Mouse (Mus musculus) layer of hippocampus, adult 9-10 months (tissue): ENCODE results near the gene Fam49a.
"Not testable (repeated sequence)": the region's sequence is repeated elsewhere in the genome, so short reads cannot be mapped to it uniquely, and the experiment has no call there.

Experiments
- DNase-seq: peaks from one replicate; pipeline ENCODE4 v3.0.0; 2022; ENCODE audit warnings: low spot score

Fam49a gene

DNA sequence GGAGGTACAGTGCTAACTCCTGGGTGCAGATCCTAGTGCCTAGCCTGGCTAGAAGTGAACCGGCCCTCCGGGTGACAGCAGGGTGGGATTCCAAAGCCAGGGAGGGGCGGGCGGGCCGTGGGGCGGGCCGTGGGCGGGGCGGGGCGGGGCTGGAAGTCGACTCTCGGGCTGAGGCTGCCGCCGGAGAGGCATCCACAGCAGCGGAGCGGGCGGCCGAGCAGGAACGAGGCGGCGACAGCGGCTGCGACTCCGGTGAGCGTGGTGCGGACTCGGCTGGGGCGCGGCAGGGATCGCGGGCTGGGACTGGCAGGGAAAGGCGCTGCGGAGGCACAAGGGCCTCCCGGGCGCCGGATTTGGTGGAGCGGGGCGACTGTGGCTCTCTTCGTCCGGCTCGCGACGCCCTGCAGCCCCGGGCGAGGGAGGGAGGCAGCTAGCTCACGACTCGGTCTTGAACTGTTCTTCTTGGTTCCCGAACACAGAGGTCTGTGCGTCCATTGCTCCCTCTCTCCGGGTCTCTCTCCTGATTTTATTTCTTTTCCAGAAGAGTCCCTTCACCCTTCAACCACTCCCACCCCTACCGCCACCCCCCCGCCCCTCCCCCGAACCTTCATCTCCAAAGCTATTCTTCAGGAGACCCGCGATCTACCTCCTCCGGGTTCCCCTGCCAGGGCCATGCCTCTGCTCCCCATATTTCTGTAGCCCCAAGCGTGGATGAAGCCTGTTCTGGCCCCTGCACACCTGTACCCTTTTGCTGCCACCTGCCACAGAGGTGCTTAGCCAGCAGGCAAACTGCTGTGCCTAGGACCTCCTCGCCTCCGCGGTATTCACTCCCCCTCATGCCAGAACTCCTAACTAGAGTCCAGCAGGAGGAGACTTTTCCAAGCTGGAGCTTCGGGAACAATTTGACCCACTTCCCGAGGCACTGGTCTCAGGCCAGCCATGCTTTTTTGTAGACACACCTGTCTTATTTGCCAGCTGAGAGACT, at the start of gene Fam49a:
TSS of gene Fam49a (plus strand) at position 153 of the 985 bp plus-strand sequence.
- no peak for DNase-seq

DNA sequence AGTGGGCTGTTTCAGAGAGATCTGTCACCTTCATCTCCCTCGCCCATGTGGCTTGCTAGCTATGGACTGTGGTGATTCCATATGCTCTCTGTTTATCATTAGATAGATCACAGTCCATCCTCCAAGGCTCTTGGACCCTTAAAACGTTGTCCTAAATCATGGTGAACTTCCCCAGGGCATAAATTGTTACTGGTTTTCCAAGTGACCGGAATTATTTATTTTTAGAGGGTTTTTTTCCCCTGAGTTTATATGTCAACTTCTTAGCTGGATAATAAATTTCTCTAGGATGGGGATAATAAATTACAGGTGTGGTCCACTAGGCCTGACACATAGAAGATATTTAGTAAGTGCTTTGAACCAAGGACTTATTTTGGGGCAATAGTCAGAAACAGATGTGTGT, 48.4 kb upstream of the Fam49a start:
- no peak for DNase-seq

DNA sequence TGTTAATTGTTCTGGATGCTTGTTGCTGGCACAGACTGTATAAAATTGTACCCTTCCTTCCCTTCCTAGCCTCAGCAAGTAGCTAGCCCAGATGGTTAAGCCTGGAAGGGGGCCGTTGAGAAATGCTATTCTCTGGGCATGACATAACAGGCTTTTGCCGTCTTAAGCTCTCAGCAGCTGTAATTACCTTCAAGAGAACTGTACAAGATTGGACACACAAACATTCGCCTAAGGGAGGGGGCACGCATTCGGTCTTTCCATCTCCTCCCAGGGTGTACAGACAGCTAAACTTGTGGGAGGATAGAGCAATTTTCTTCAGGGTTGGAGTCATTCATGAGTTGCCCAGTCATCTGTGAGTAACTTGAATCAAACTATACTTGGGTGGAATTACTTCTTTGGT, 43.0 kb upstream of the Fam49a start:
- DNase-seq, result no peak

DNA sequence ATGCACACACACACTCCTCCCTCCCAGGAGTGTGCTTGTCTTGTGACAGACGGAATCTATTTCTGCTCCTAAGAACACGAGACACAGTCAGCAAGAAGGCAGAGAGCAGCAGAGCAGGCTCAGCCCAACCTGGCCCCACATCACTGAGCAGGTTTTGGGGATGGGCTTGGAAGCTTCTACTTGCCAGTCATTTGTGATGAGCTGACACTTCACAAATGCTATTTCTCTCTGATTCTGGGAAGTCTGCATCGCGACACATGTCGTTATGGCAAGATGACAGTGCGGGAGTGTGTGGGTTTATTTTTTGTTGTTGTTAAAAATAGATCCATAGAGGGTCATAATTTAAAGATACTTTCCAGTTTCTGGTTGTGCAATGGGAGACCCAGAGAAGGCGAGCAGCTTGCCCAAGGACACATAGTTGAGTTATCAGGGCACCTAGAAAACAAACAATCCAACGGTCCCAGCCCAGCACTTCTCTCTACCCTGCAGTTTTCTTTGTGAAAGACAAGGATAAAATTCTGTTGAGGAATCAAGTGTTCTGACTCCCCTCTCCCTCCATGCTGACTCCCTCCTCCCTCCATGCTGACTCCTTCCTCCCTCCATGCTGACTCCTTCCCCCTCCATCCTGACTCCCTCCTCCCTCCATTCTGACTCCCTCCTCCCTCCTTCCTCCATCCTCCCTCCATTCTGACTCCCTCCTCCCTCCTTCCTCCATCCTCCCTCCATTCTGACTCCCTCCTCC, 41.0 kb upstream of the Fam49a start:
- DNase-seq, result peak; percentile 78

DNA sequence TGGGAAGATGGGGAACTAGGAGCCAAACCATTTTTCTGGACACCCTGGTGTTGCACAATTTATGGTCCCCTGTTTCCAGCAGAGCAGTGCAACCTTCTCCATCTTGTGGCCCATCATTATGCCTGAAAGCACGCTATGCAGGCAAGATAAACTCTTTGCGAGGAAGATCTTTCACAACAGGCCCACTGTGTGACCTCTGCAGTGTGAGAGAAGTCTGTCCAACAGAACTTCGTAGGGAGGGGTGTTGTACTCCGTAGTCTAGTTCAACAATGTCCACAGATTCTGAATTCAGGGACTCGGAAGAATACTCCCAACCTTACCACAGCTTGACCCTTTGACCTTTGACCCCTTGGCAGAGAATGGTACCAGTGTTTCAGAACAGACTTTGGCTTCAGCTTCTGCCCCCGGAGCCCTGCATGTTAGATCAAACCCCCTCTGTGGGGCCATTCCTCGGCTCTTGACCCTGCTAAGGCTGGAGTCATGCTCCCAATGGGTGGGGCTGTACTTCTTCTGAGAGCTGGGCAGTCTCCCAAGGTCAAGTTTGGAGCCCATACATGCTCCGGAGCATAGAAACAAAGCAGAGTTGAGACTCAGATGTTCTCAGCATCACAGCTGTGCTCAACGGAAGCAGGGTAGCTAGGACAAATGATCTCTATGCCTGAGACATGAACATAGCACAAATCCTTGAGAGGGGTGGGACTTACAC, 39.2 kb upstream of the Fam49a start:
- DNase-seq, result no peak

DNA sequence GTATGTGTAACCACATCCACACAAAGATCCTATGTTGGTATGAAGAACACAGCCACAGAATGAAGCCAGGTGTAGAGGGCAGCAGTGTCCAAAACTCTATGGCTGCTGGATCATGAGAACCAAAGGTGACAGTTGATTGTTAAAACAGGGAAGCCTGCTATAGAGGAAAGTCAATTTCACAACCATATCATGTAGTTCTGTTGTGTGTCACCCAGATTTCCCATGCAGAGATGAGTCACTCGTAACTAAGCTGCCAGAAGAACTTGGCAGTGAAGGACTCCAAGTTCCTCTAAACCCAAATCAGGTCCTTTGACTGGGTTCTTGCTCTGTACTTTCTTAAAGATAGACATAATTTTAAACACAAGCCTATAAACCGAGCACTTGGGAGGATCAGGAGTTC, 38.6 kb upstream of the Fam49a start:
- no peak for DNase-seq

DNA sequence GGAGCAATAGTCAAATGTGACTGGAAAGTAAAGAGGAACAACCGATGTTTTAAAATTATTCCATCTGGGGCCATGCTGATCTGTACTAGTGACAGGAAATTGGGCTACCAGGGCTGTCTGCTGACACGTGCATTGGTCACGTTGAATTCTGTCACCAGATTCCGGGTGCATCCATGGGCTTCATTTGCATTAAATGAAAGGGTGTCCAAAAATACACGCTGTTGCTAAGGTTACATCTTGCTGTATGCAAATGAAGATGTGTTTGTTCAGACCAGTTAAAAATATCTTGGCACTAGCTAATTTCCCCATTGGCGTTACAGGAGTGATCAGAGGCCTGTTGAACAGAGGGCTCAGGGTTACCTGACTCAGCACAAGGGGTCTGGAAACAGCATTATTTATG, 36.2 kb upstream of the Fam49a start:
- DNase-seq, result peak; percentile 68

DNA sequence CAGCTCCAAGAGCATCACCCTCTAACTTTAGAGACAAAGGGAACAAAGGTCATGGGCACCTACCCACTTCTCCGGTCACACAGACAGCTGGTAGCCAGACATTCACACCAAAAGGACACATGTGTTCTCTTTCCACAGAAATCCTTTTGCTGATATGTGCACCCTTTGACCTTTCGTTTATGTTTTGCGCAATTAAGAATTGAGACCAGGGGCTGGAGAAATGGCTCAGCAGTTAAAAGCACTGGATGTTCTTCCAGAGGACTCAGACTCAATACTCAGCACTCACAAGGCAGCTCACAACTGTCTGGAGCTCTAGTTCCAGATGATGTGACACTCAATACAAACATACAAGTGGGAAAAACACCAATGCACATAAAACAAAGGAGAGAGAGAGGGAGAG, 34.3 kb upstream of the Fam49a start:
- no peak for DNase-seq

DNA sequence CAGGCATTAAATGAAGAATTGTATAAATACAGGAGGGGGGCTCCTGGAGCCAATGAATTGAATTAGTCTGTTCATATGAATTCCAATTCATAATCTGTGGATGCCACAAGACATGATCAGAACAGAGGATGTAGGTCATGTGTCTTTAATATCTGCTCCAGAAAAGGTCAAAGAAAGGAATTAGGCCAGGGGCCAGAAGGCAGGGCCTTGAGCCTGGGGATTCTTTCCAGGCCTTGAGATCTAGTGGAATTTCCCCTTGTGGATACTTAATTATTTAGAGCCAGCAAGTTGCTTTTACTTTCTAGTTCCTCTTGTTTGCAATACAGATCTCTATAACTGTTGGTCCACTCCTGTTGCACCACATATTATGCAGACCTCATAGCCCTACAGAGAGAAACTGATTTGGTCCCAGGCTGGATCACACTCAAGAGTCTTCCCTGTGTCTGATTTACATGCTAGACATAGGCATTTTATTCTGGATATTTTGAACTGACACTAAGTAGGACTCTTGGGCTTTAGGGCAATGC, 31.8 kb upstream of the Fam49a start:
- no peak for DNase-seq

DNA sequence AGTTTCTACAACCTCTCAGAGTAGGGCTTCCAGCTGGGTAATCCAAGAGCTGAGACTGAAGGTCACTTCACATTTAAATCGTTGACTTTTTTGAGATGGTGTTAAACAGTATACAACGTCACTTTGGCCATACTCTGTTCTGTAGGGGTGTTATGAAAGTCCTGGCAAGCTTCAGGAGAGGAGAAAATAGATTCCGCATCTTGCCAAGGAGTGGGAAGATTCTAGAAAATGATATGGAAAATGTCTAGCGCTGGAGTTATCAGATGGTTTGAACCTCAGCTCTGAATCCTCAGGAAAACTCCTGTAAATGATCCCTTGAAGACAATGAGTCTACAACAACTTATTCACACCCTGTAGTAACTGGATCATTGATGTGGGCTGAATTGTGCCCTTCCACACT, 29.8 kb upstream of the Fam49a start:
- DNase-seq, result no peak

DNA sequence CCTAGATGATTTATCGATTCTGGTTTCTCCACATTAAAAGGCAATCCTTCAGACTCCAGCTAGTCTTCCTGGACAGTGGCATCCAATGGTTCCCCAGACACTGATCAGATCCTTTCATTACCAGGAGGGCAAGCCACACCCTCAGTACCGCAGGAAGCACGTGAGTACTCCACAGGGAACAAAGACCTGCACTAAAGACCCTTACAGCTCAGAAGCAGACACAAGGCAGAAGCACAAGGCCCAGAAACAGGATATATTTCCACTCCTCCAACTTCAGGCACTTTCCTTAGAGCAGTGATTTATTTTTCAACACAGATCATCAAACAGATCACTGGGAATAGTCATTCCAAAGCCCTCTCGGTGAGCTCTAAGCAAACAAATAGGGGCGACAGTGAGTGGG, 25.0 kb upstream of the Fam49a start:
- DNase-seq, result no peak

DNA sequence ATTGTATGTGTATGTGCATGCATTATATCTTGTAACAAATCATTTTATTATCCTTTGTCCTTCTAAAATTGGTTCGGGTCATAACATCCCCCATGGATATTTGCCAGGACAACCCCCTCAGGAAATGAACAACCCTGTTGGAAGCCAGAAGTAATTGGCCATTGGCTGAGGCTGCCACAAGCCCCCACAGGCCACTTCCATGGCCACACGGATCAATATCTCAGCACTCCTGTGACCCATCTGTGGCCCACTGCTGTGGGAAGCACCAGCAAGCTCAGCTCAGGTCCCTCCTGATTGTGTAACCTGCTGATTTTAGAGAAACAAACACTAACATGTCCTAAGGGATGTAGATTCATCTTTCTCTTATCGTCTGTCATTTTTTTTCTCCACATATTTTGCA, 22.4 kb upstream of the Fam49a start:
- DNase-seq, result no peak

DNA sequence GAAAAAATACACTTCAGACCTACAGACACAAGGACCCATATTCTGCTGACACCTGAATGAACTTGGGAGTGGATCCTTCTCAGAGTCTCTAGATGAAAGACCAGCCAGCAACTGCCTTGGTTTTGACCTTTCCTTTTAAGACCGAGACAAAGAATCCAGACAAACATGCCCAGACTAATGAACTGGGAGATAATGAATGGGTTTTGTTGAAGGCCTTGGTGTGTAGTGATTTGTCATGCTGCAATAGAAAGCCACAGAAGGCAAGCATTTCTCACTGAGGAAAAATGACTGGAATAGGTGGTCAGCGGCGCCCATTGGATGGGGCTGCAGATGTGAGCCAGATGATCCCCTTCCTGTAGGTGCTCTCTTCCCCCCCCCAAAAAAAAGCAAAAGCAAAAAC, 18.8 kb upstream of the Fam49a start:
- no peak for DNase-seq

DNA sequence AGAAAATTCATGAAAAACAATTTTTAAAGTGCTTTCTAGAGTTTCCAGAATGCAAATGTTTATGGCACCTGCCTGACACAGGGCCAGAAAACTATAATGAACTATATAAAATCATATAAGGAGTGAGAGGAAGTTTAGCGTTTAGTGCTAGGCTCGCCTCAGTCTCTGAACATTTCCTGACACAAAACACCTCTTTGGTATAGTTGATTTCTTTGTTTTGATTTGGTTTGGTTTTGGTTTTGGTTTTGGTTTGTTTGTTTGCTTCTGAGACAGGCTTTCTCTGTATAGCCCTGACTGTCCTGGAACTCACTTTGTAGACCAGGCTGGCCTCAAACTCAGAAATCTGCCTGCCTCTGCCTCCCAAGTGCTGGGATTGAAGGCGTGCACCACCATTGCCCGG, 14.9 kb upstream of the Fam49a start:
- DNase-seq, result not testable (repeated sequence)

DNA sequence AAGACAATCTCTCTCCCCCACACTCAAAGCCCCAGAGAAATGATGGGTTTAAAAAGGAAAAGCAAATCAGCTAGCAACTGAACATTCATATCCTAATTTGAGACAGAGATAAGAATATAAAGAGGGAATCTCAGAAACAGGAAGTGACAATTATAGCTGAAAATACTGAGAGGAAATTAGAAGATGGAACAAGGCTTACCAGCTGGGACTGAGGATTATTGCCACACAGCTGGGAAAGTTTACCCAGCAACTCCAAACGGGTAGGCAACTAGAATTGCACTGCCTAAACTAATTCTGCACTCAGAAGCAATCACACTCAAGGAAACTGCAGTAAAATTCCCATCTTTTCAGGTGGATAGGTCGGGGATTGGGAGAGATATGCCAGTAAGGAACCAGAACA, 12.4 kb upstream of the Fam49a start:
- DNase-seq, result no peak

DNA sequence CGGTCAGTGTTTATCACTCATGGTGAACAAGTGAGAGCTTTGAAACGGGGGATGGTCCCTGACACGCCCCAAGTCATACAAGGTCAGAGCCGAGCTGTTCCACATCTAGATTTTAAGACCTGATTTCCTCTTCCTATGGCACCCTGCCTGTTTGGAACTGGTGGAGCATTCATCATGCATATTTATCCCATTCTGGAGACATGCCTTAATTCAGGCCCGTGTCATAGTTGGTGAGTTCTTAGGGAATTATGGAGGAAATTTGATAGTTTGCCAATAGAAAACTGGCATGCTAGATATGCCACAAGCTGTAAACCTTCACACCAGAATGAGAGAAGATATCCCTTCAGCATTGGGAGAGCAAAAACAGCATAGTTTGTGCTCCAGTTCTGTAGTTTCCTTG, 8.4 kb upstream of the Fam49a start:
- DNase-seq, result no peak

DNA sequence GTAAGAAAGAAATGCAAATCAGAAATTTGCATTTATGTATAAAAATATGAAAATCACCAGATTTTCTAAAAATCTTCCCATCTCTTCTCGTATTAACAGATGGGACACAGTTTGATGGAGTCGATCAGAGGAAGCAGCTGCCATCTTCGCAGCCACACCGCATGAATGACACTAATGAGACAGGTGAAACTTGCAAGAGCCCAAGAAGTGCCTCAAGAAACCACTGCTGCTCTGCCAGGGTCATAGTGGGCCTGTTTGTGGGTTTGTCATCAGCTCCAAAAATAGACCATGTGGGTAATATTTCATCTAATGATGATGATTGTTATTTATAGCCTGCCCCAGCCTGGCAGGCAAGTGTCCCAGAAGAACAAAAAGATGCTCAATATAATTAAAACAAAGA, 7.8 kb upstream of the Fam49a start:
- DNase-seq, result no peak

DNA sequence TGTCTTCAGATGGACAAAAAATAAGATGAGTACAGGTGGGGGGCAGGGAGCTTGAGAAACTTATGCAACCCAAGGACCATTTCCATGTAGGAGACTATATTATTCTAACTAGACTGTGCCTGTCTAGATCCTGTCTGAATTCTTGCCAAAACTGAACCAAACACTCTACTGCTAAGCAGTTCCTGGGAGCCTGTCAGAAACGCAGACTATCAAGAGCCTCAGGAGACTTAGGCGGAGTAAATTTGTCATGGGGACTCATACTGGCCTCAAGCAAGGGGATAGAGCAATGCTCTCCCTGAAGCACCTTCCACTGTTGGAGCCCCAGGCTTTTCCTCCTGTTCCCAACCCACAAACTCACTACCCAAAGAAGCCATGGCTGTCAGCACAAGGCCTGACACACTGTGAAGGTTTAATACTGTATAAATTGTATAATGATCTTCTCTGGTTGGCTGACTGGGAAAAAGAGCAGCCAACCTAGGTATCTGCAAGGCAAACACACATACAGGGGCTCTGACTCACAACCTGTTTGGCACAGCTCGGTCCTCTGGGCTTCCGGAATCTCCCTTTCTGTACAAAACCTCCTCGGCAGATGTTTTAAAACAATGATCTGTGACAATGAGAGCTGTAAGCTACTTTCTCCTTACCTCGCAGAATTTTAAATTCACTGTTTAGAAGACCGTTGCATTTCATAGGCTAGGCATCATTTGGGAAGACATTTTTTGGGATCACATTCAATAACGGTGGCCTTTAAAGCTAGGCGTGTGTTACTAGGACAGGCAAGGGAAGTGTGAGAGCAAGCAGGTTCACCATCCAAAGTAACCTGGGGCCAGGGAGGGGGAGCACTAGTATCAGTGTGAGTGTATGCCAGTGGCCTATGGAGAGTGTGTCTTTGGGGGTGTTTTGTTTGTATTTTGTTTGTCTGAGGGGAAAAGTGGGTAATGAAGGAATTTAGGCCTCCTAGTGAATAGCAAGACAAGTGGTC, 669 bp upstream of the Fam49a start:
- DNase-seq, result no peak

DNA sequence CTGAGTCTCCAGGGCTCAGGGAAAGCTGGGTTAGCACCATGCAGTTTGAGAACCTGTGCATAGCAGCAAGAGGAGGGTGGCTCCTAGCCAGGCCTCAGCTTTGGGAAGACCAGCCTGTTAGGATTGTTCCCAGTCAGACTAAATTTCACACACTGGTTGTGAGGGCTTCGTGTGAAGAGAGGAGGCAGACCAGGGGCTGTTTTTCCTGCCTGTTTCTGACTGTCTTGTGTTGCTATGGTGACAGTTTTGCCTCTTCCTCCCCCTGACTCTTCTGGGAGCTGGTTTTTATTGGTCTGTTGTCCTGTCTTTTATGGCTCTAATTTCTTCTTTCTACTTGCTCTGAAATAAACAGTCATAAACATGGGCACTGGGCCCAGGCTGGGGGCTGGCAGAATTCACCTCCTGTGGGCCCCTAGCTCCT, 1.4 kb downstream of the Fam49a start:
- no peak for DNase-seq

DNA sequence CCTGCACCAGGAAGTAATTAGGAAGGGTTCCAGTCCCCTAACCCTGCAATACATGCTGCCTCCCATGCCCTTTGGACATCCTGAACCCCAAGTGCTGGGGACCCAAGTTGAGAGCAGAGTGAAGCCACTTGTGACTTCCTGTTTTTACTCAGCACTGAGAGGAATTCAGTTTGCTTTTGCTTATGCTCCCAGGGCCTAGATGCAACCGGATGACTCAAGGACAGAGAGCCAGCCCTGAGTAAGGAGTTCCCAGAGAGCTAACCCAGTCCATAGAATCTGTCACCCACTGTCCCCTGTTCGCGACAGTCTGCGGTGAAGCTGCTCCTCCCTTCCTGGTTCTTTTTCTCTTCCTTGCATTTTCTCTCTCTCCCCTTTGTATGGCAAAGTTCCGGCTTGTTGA, 2.2 kb downstream of the Fam49a start:
- no peak for DNase-seq

DNA sequence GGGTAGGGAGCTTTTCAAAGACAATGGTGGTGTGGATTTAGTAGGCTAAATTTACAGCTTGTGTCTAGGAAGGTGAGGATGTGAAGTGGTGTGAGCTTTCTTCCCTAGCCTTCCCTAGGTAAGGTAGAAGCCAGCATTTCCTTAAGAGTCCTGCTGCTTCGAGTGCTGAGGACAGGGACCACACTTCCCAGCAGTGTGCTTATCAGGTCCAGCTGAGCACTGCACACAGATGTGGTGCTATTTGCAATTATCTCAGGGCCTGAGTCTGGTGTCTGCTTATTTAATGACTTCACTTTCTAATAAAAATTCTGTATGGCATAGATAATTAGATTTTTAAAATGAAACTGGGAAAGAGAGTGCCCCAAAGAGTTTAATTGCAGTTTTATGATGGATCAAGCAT, 4.6 kb downstream of the Fam49a start:
- DNase-seq, result no peak
